Mouse (Mus musculus): ENCODE data around the gene Nr4a1.

DNA sequence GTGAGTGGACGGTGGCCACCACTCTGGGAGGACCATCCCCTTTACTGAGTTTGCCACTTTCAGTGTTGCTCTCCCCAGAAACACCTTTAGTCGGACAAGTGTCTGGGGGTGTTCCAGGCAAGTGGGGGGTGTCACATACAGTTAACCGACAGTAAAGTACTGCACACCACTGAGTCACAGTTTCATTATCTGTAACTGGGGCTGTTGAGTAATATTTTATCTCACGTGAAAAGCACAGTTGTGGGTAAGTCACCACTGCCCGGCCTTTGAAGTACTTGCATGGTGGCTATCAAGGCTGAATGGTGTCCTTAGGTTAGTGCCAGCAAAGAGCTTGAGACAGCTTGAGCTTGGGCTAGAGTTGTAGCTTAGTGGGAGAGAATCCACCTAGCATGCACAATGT, 28.4 kb downstream of the Nr4a1 start:
- no peak for TF ChIP-seq GATA1 (IDR thresholded peaks at IDR 0.05; ENCODE audit: borderline replicate concordance, low read length)
- TF ChIP-seq FLI1 (IDR thresholded peaks at IDR 0.05; ENCODE audit: low read length) = no peak
